13 mouse cellular contexts compared by ENCODE assay signal in genomic region chr17:51760997-51761655, GRCm38 (mm10).
A peak's percentile ranks its signal among the peaks of the same experiment; 100 is the strongest.
DNase-seq lines count a peak whose midpoint lies in the region; ATAC-seq and TF ChIP-seq lines count a peak whose summit lies in the region.
"Had no signal": no experiment of that assay in that cellular context is flagged by ENCODE, and none has a peak within 500 bp of the region (broad histone marks: within the 10 kb centered on the region; RNA-seq: fewer than 3 reads in every experiment).

No protein-coding gene starts in this region.

- H3K9me3 ChIP-seq in forebrain, embryonic 11.5 days (ENCODE audit: control insufficient read depth, low read length) = no peaks in the 10 kb centered on the region
- H3K9me3 ChIP-seq in forebrain, embryonic 10.5 days = no peaks in the 10 kb centered on the region
- no peaks in the 10 kb centered on the region for H3K9me3 ChIP-seq in forebrain, embryonic 15.5 days
- no peaks in the 10 kb centered on the region for H3K9me3 ChIP-seq in limb, embryonic 14.5 days (ENCODE audit: control insufficient read depth, low read length)
- H3K9me3 ChIP-seq: heart, embryonic 13.5 days had no signal

- no peak for DNase-seq in forebrain, embryonic 11.5 days (ENCODE audit: low spot score)
- no peak for DNase-seq in forebrain, embryonic 10.5 days (ENCODE audit: extremely low spot score, low spot score)
- DNase-seq in brain, adult 2 months (ENCODE audit: low read depth, low spot score) = peak; percentile 35
- DNase-seq in limb, embryonic 14.5 days (ENCODE audit: low spot score) = no peak
- DNase-seq in right cerebral cortex, postnatal 36 days (ENCODE audit: low spot score in 2 of 2) = no peak
- DNase-seq in spleen, postnatal 36 days (ENCODE audit: low spot score in 2 of 2) = no peak
- DNase-seq in left cerebral cortex, adult 18-20 months (ENCODE audit: low spot score in 2 of 2) = no peak
- DNase-seq: adrenal gland, postnatal 10 days; lung, embryonic 14.5 days had no signal

- H3K9ac ChIP-seq in forebrain, embryonic 11.5 days (ENCODE audit: low read length) = no peak overlapping the region
- H3K9ac ChIP-seq in forebrain, embryonic 15.5 days (replicated peaks) = no peak overlapping the region; the same call in 1 of the 2 replicates
- H3K9ac ChIP-seq in limb, embryonic 14.5 days (ENCODE audit: low read depth, low read length, severe bottlenecking) = no peak overlapping the region
- H3K9ac ChIP-seq: heart, embryonic 13.5 days; lung, embryonic 14.5 days had no signal

- H3K27ac ChIP-seq in forebrain, embryonic 11.5 days (ENCODE audit: low read depth, low read length) = no peak overlapping the region
- H3K27ac ChIP-seq in forebrain, embryonic 10.5 days = no peak overlapping the region
- peak overlapping the region; percentile 61 for H3K27ac ChIP-seq in forebrain, embryonic 15.5 days (replicated peaks)
- no peak overlapping the region for H3K27ac ChIP-seq in limb, embryonic 14.5 days (replicated peaks; ENCODE audit: low read depth, low read length)
- H3K27ac ChIP-seq: heart, embryonic 13.5 days had no signal

- no peak overlapping the region for H3K4me3 ChIP-seq in forebrain, embryonic 11.5 days (ENCODE audit: low read depth, low read length)
- no peak overlapping the region for H3K4me3 ChIP-seq in forebrain, embryonic 10.5 days
- H3K4me3 ChIP-seq in forebrain, embryonic 15.5 days = peak overlapping the region; percentile 27
- no peak overlapping the region for H3K4me3 ChIP-seq in limb, embryonic 14.5 days (replicated peaks; ENCODE audit: low read length)
- H3K4me3 ChIP-seq: heart, embryonic 13.5 days had no signal

- 76% methylated on average over 17 of the region's 17 CpGs for WGBS in forebrain, embryonic 11.5 days
- WGBS in forebrain, embryonic 10.5 days = 85% methylated on average over 17 of the region's 17 CpGs
- WGBS in forebrain, embryonic 15.5 days = 35% methylated on average over 17 of the region's 17 CpGs
- whole genome bisulfite sequencing in limb, embryonic 14.5 days = 37% methylated on average over 17 of the region's 17 CpGs

- no peaks in the 10 kb centered on the region for H3K27me3 ChIP-seq in forebrain, embryonic 11.5 days (ENCODE audit: control insufficient read depth, insufficient read depth, low read length)
- H3K27me3 ChIP-seq in forebrain, embryonic 10.5 days (ENCODE audit: poor library complexity, severe bottlenecking) = no peaks in the 10 kb centered on the region
- no peaks in the 10 kb centered on the region for H3K27me3 ChIP-seq in forebrain, embryonic 15.5 days
- no peaks in the 10 kb centered on the region for H3K27me3 ChIP-seq in limb, embryonic 14.5 days (ENCODE audit: control insufficient read depth, insufficient read depth, low read length)
- H3K27me3 ChIP-seq: heart, embryonic 13.5 days had no signal

- no peak overlapping the region for H3K4me2 ChIP-seq in forebrain, embryonic 11.5 days (ENCODE audit: low read depth, low read length, severe bottlenecking)
- H3K4me2 ChIP-seq in forebrain, embryonic 15.5 days (replicated peaks) = peak overlapping the region; percentile 45
- peak overlapping the region; percentile 29 for H3K4me2 ChIP-seq in limb, embryonic 14.5 days (replicated peaks; ENCODE audit: low read depth, low read length, severe bottlenecking)
- H3K4me2 ChIP-seq: heart, embryonic 13.5 days had no signal

- H3K4me1 ChIP-seq in forebrain, embryonic 11.5 days (replicated peaks; ENCODE audit: control insufficient read depth, insufficient read depth, low read length) = 0 out of 2 replicates have a peak, but pooled peaks cover 2% of the 10 kb centered on the region
- peaks cover 14% of the 10 kb centered on the region for H3K4me1 ChIP-seq in forebrain, embryonic 10.5 days
- peaks cover 17% of the 10 kb centered on the region for H3K4me1 ChIP-seq in forebrain, embryonic 15.5 days
- H3K4me1 ChIP-seq in limb, embryonic 14.5 days (ENCODE audit: control insufficient read depth, insufficient read depth, low read length) = peaks cover 12% of the 10 kb centered on the region
- H3K4me1 ChIP-seq: heart, embryonic 13.5 days had no signal

- ATAC-seq in forebrain, embryonic 11.5 days (replicated peaks; ENCODE audit: low FRiP score) = peak; percentile 53; the same call in 1 of the 2 replicates
- ATAC-seq in forebrain, embryonic 15.5 days (replicated peaks) = peak; percentile 86
- ATAC-seq in limb, embryonic 14.5 days (ENCODE audit: low FRiP score, low read depth) = 0 out of 2 replicates have a peak, but pooled peaks have one; percentile 37
- ATAC-seq: intestine, embryonic 16.5 days; Patski had no signal

- no peaks in the 10 kb centered on the region for H3K36me3 ChIP-seq in forebrain, embryonic 11.5 days (ENCODE audit: control insufficient read depth, insufficient read depth, low read length)
- peaks cover 52% of the 10 kb centered on the region for H3K36me3 ChIP-seq in forebrain, embryonic 10.5 days (replicated peaks)
- peaks cover 5% of the 10 kb centered on the region; the same call in 1 of the 2 replicates for H3K36me3 ChIP-seq in forebrain, embryonic 15.5 days
- no peaks in the 10 kb centered on the region for H3K36me3 ChIP-seq in limb, embryonic 14.5 days (ENCODE audit: control insufficient read depth, insufficient read depth, low read length)

- no peak for TF ChIP-seq POLR2A in limb, embryonic 14.5 days (IDR thresholded peaks at IDR 0.05; ENCODE audit: borderline replicate concordance, extremely low read depth, insufficient read depth, insufficient read length)
